ENCODE assay signal across 24 mouse cellular contexts in genomic region chr2:168710979-168711378, GRCm38 (mm10). TPM values are rescaled to one million over a fixed set of nuclear protein-coding genes. Genes with fewer than 3 reads are reported as not detected.
A peak's percentile ranks its signal among the peaks of the same experiment; 100 is the strongest.
DNase-seq lines count a peak whose midpoint lies in the region; ATAC-seq and TF ChIP-seq lines count a peak whose summit lies in the region.
"Had no signal": no experiment of that assay in that cellular context is flagged by ENCODE, and none has a peak within 500 bp of the region (broad histone marks: within the 10 kb centered on the region; RNA-seq: fewer than 3 reads in every experiment).

No protein-coding gene starts in this region.

- peaks cover 11% of the 10 kb centered on the region for H3K36me3 ChIP-seq in heart, embryonic 12.5 days
- no peaks in the 10 kb centered on the region for H3K36me3 ChIP-seq in lung, embryonic 14.5 days (ENCODE audit: insufficient read depth)
- H3K36me3 ChIP-seq in lung, postnatal 0 days (ENCODE audit: insufficient read depth, low read length), result no peaks in the 10 kb centered on the region
- H3K36me3 ChIP-seq in testis, adult 2 months (ENCODE audit: control insufficient read depth, insufficient read depth, low read length), result no peaks in the 10 kb centered on the region
- H3K36me3 ChIP-seq in thymus, adult 2 months (ENCODE audit: control insufficient read depth, insufficient read depth, low read length), result no peaks in the 10 kb centered on the region

- TF ChIP-seq EP300 in lung, postnatal 0 days (IDR thresholded peaks at IDR 0.05), result no peak

- H3K27me3 ChIP-seq in heart, embryonic 12.5 days (replicated peaks), result no peaks in the 10 kb centered on the region
- no peaks in the 10 kb centered on the region for H3K27me3 ChIP-seq in lung, embryonic 14.5 days (ENCODE audit: insufficient read depth, low read length)
- no peaks in the 10 kb centered on the region for H3K27me3 ChIP-seq in lung, postnatal 0 days (replicated peaks; ENCODE audit: insufficient read depth, low read length)
- H3K27me3 ChIP-seq in testis, adult 2 months (ENCODE audit: control insufficient read depth, insufficient read depth, low read length), result no peaks in the 10 kb centered on the region
- H3K27me3 ChIP-seq in thymus, adult 2 months (ENCODE audit: control insufficient read depth, insufficient read depth, low read length), result no peaks in the 10 kb centered on the region
- H3K27me3 ChIP-seq: heart, embryonic 13.5 days had no signal

- H3K4me3 ChIP-seq in heart, embryonic 12.5 days, result no peak overlapping the region
- no peak overlapping the region for H3K4me3 ChIP-seq in lung, embryonic 14.5 days (ENCODE audit: low read depth, low read length)
- H3K4me3 ChIP-seq in lung, postnatal 0 days (ENCODE audit: low read depth, low read length), result no peak overlapping the region
- peak overlapping the region; percentile 86 for H3K4me3 ChIP-seq in testis, adult 2 months (ENCODE audit: control insufficient read depth, low read depth, low read length)
- H3K4me3 ChIP-seq in thymus, adult 2 months (ENCODE audit: control insufficient read depth, insufficient read depth, low read length), result no peak overlapping the region
- H3K4me3 ChIP-seq: heart, embryonic 13.5 days; megakaryocyte, embryonic 14.5 days had no signal

- no peak for TF ChIP-seq CTCF in lung, embryonic 14.5 days (IDR thresholded peaks at IDR 0.05; ENCODE audit: low read depth)
- TF ChIP-seq CTCF in lung, postnatal 0 days (IDR thresholded peaks at IDR 0.05), result no peak
- no peak for TF ChIP-seq CTCF in testis, adult 2 months (IDR thresholded peaks at IDR 0.05; ENCODE audit: control insufficient read depth, insufficient read depth, insufficient replicate concordance, low read depth, low read length)
- TF ChIP-seq CTCF in thymus, adult 2 months (IDR thresholded peaks at IDR 0.05; ENCODE audit: borderline replicate concordance, control insufficient read depth, extremely low read depth, insufficient read depth, low read length, poor library complexity), result no peak

- H3K4me1 ChIP-seq in heart, embryonic 12.5 days (replicated peaks), result peaks cover 11% of the 10 kb centered on the region
- no peaks in the 10 kb centered on the region for H3K4me1 ChIP-seq in lung, embryonic 14.5 days (ENCODE audit: insufficient read depth)
- H3K4me1 ChIP-seq in lung, postnatal 0 days (ENCODE audit: insufficient read depth, low read depth, low read length), result no peaks in the 10 kb centered on the region
- H3K4me1 ChIP-seq in testis, adult 2 months (ENCODE audit: control insufficient read depth, insufficient read depth, low read length), result no peaks in the 10 kb centered on the region
- H3K4me1 ChIP-seq in thymus, adult 2 months (replicated peaks; ENCODE audit: control insufficient read depth, insufficient read depth, low read length), result no peaks in the 10 kb centered on the region
- H3K4me1 ChIP-seq: megakaryocyte, embryonic 14.5 days had no signal

- no peak overlapping the region for H3K9ac ChIP-seq in heart, embryonic 12.5 days
- H3K9ac ChIP-seq in lung, embryonic 14.5 days, result no peak overlapping the region
- no peak overlapping the region for H3K9ac ChIP-seq in lung, postnatal 0 days (replicated peaks; ENCODE audit: low read depth)
- H3K9ac ChIP-seq: forebrain, postnatal 0 days; heart, embryonic 13.5 days had no signal

- no peaks in the 10 kb centered on the region for H3K9me3 ChIP-seq in heart, embryonic 12.5 days (replicated peaks)
- no peaks in the 10 kb centered on the region for H3K9me3 ChIP-seq in lung, embryonic 14.5 days (ENCODE audit: low read depth, low read length)
- no peaks in the 10 kb centered on the region for H3K9me3 ChIP-seq in lung, postnatal 0 days (ENCODE audit: low read length)
- H3K9me3 ChIP-seq: heart, embryonic 13.5 days; megakaryocyte, embryonic 14.5 days had no signal

- WGBS in heart, embryonic 12.5 days, result 71% methylated on average over 3 of the region's 3 CpGs
- 59% methylated on average over 3 of the region's 3 CpGs for WGBS in lung, embryonic 14.5 days
- WGBS in lung, postnatal 0 days, result 74% methylated on average over 3 of the region's 3 CpGs
- 73% methylated on average over 3 of the region's 3 CpGs for WGBS in thymus, adult 2 months

- ATAC-seq in heart, embryonic 12.5 days (ENCODE audit: insufficient number of reproducible peaks, low FRiP score), result peak; percentile 39; the same call in 1 of the 2 replicates
- ATAC-seq in lung, embryonic 14.5 days (ENCODE audit: insufficient read depth), result peak; percentile 31; the same call in 1 of the 2 replicates
- ATAC-seq in lung, postnatal 0 days, result no peak
- ATAC-seq: forebrain, postnatal 0 days; inflammation-experienced regulatory T-cells, adult 6 months had no signal

- no peak overlapping the region for H3K4me2 ChIP-seq in heart, embryonic 12.5 days
- no peak overlapping the region for H3K4me2 ChIP-seq in lung, embryonic 14.5 days
- H3K4me2 ChIP-seq in lung, postnatal 0 days (replicated peaks; ENCODE audit: low read depth, low read length), result no peak overlapping the region
- H3K4me2 ChIP-seq: heart, embryonic 13.5 days had no signal

- no peak for DNase-seq in heart, adult 18-20 months
- DNase-seq in lung, embryonic 14.5 days, result no peak
- DNase-seq in lung, postnatal 0 days (ENCODE audit: low spot score), result no peak
- no peak for DNase-seq in testis, postnatal 10 days (ENCODE audit: low spot score)
- no peak for DNase-seq in thymus, adult 2 months
- DNase-seq: adrenal gland, postnatal 25 days; cerebellum, adult 11-12 months; cerebellum, postnatal 25 days; embryo, embryonic 11 days; forebrain, postnatal 0 days; gastrocnemius, postnatal 36 days; kidney, adult 9 months; kidney, postnatal 25 days; lung, postnatal 10 days; right cerebral cortex, postnatal 25 days; thymus, postnatal 36 days had no signal

- no peak overlapping the region for H3K27ac ChIP-seq in heart, embryonic 12.5 days (ENCODE audit: poor library complexity, severe bottlenecking)
- no peak overlapping the region for H3K27ac ChIP-seq in lung, embryonic 14.5 days (ENCODE audit: low read depth)
- H3K27ac ChIP-seq in lung, postnatal 0 days (ENCODE audit: low read length), result no peak overlapping the region
- H3K27ac ChIP-seq in testis, adult 2 months (ENCODE audit: control insufficient read depth, insufficient read depth, low read depth, low read length), result peak overlapping the region; percentile 23; the same call in 1 of the 2 replicates
- H3K27ac ChIP-seq in thymus, adult 2 months (ENCODE audit: control insufficient read depth, insufficient read depth, low read length), result no peak overlapping the region
- H3K27ac ChIP-seq: heart, embryonic 13.5 days had no signal

- TF ChIP-seq POLR2A in testis, adult 2 months (IDR thresholded peaks at IDR 0.05; ENCODE audit: control insufficient read depth, low read depth, low read length), result peak; percentile 53; the same call in 1 of the 2 replicates
- no peak for TF ChIP-seq POLR2A in thymus, adult 2 months (IDR thresholded peaks at IDR 0.05; ENCODE audit: control insufficient read depth, extremely low read depth, insufficient read depth, low read length, poor library complexity)

RNA-seq across cellular contexts. Expression of gene Atp9a, which starts 31.2 kb away (rescaled TPM):
- polyA plus RNA-seq in heart, embryonic 12.5 days (2016; fragmentation: Nextera tagmentation; extraction: Ambion mirVana), result 15.7 and 16.1 TPM in 2 replicates
- 10 to 100 TPM; 50.2 to 56.7 TPM for total RNA-seq in heart, adult 18-20 months (2021)
- 9.5 and 9.6 TPM in 2 replicates for polyA plus RNA-seq in lung, embryonic 14.5 days (2014; fragmentation: Nextera tagmentation; extraction: Ambion mirVana)
- 19.5 and 21.1 TPM in 2 replicates for polyA plus RNA-seq in lung, postnatal 0 days (2015; fragmentation: Nextera tagmentation; extraction: Ambion mirVana)
- 63.7 and 75.0 TPM in 2 replicates for polyA plus RNA-seq in testis, adult 2 months (2012; rRNA removed)
- 20.5 and 29.9 TPM in 2 replicates for polyA plus RNA-seq in thymus, adult 2 months (2012; rRNA removed)

RNA-seq across cellular contexts. Expression of gene Sall4, which starts 56.8 kb away (rescaled TPM):
- 3.9 and 5.4 TPM in 2 replicates for polyA plus RNA-seq in heart, embryonic 12.5 days (2016; fragmentation: Nextera tagmentation; extraction: Ambion mirVana)
- 1 to 10 TPM; 1.2 to 1.9 TPM for total RNA-seq in heart, adult 18-20 months (2021)
- 0.22 and 0.33 TPM in 2 replicates for polyA plus RNA-seq in lung, embryonic 14.5 days (2014; fragmentation: Nextera tagmentation; extraction: Ambion mirVana)
- not detected in 2 replicates for polyA plus RNA-seq in lung, postnatal 0 days (2015; fragmentation: Nextera tagmentation; extraction: Ambion mirVana)
- polyA plus RNA-seq in testis, adult 2 months (2012; rRNA removed), result 1.6 and 1.8 TPM in 2 replicates
- polyA plus RNA-seq in thymus, adult 2 months (2012; rRNA removed), result 0.04 TPM in 1 of 2 replicates, not detected in the other
- total RNA-seq: adrenal gland, postnatal 25 days; hematopoietic stem cell, adult 5-6 weeks; liver, adult 2 months had no signal
- polyA plus RNA-seq: liver, adult 2 months; spleen, adult 2 months had no signal
